Mouse (Mus musculus) cerebellum, postnatal 10 days (tissue): ENCODE measurements around the gene Pclo.
"Not testable (repeated sequence)": the region's sequence is repeated elsewhere in the genome, so short reads cannot be mapped to it uniquely, and the experiment has no call there.

ENCODE experiments used
- DNase-seq, 2 experiments: peaks; one replicate each; pipeline ENCODE4 v3.0.0; 2021; ENCODE audit warnings: mixed read lengths in 2 of 2

The Pclo gene

GRCm38 (mm10) chr5:14691995-14692394 is 177.3 kb downstream of the Pclo start:
- no peak for DNase-seq

- DNase-seq = no peak
These were observed 182.0 kb downstream of the Pclo start for GRCm38 (mm10) chr5:14696745-14697144.

GRCm38 (mm10) chr5:14700900-14701299 is 186.2 kb downstream of the Pclo start:
- DNase-seq = no peak

- DNase-seq = no peak
These were observed 190.7 kb downstream of the Pclo start for GRCm38 (mm10) chr5:14705423-14705822.

GRCm38 (mm10) chr5:14707311-14707710 is 192.6 kb downstream of the Pclo start:
- DNase-seq = no peak

GRCm38 (mm10) chr5:14723576-14723975 is 208.9 kb downstream of the Pclo start:
- no peak for DNase-seq

GRCm38 (mm10) chr5:14728676-14729253 is 214.0 kb downstream of the Pclo start:
- no peak for DNase-seq

GRCm38 (mm10) chr5:14750882-14751281 is 236.2 kb downstream of the Pclo start:
- DNase-seq = peak; percentile 95

GRCm38 (mm10) chr5:14766686-14767085 is 252.0 kb downstream of the Pclo start:
- no peak for DNase-seq

GRCm38 (mm10) chr5:14782362-14783082 is 267.8 kb downstream of the Pclo start:
- DNase-seq = no peak

- no peak for DNase-seq
These were observed 279.2 kb downstream of the Pclo start for GRCm38 (mm10) chr5:14793891-14794290.

GRCm38 (mm10) chr5:14807136-14807535 is 292.4 kb downstream of the Pclo start:
- DNase-seq = peak; percentile 82

- DNase-seq = peak; percentile 45 to 54
These were observed 318.6 kb downstream of the Pclo start for GRCm38 (mm10) chr5:14833165-14833860.

GRCm38 (mm10) chr5:14834155-14834991 is 319.7 kb downstream of the Pclo start:
- DNase-seq = peak; percentile 60 to 65

GRCm38 (mm10) chr5:14853650-14854049 is 338.9 kb downstream of the Pclo start:
- DNase-seq = no peak

- not testable (repeated sequence) for DNase-seq
These were observed 370.6 kb downstream of the Pclo start for GRCm38 (mm10) chr5:14885291-14885690.

GRCm38 (mm10) chr5:14892242-14892641 is 377.5 kb downstream of the Pclo start:
- no peak for DNase-seq

- DNase-seq = not testable (repeated sequence)
These were observed 388.8 kb downstream of the Pclo start for GRCm38 (mm10) chr5:14903539-14903938.
